Mouse (Mus musculus): ENCODE results near the gene 2700097O09Rik. TPM values are rescaled to one million over a fixed set of nuclear protein-coding genes. Genes with fewer than 3 reads are reported as not detected.

Gene 2700097O09Rik
- polyA plus RNA-seq, 1 experiment from 2014 or later, result 34.6 TPM

- Histone ChIP-seq H3K9ac (no peak overlapping the region), H3K27ac (replicated peaks) (no peak overlapping the region), H3K4me2 (replicated peaks) (no peak overlapping the region), H3K27me3 (no peaks in the 10 kb centered on the region), H3K4me3 (replicated peaks) (no peak overlapping the region), H3K36me3 (no peaks in the 10 kb centered on the region), H3K4me1 (no peaks in the 10 kb centered on the region), H3K9me3 (replicated peaks) (no peaks in the 10 kb centered on the region)
- no peak for ATAC-seq (ENCODE audit: insufficient number of reproducible peaks, low FRiP score, low TSS enrichment, low read depth)
- 26% methylated on average over 3 of the region's 3 CpGs for WGBS
Measured at GRCm38 (mm10) chr12:55027088-55027487, 52.8 kb downstream of the 2700097O09Rik start.

GRCm38 (mm10) chr12:55023284-55023683, 56.6 kb downstream of the 2700097O09Rik start:
- no peak overlapping the region for H3K4me3 ChIP-seq (replicated peaks)
- no peak for ATAC-seq (ENCODE audit: insufficient number of reproducible peaks, low FRiP score, low TSS enrichment, low read depth)
- no peaks in the 10 kb centered on the region for H3K27me3 ChIP-seq
- H3K4me1 ChIP-seq, result no peaks in the 10 kb centered on the region
- H3K36me3 ChIP-seq, result no peaks in the 10 kb centered on the region
- WGBS, result 69% methylated on average over 2 of the region's 2 CpGs
- no peaks in the 10 kb centered on the region for H3K9me3 ChIP-seq (replicated peaks)
- no peak overlapping the region for H3K27ac ChIP-seq (replicated peaks)
- no peak overlapping the region for H3K9ac ChIP-seq
- no peak overlapping the region for H3K4me2 ChIP-seq (replicated peaks)

GRCm38 (mm10) chr12:55019421-55019877, 60.5 kb downstream of the 2700097O09Rik start:
- no peak for ATAC-seq (ENCODE audit: insufficient number of reproducible peaks, low FRiP score, low TSS enrichment, low read depth)
- WGBS, result 84% methylated on average over 7 of the region's 7 CpGs

GRCm38 (mm10) chr12:55017119-55017721, 62.7 kb downstream of the 2700097O09Rik start:
- peak; percentile 65 for ATAC-seq (ENCODE audit: insufficient number of reproducible peaks, low FRiP score, low TSS enrichment, low read depth)

More at GRCm38 (mm10) chr12:55019421-55019877, 60.5 kb downstream of the 2700097O09Rik start:
- H3K27ac ChIP-seq (replicated peaks), result no peak overlapping the region
- H3K27me3 ChIP-seq, result no peaks in the 10 kb centered on the region
- no peak overlapping the region for H3K4me2 ChIP-seq (replicated peaks)
- no peak overlapping the region for H3K4me3 ChIP-seq (replicated peaks)
- H3K9ac ChIP-seq, result no peak overlapping the region
- H3K36me3 ChIP-seq, result no peaks in the 10 kb centered on the region
- no peaks in the 10 kb centered on the region for H3K9me3 ChIP-seq (replicated peaks)
- no peaks in the 10 kb centered on the region for H3K4me1 ChIP-seq

GRCm38 (mm10) chr12:55016339-55017118, 63.4 kb downstream of the 2700097O09Rik start:
- ATAC-seq (ENCODE audit: insufficient number of reproducible peaks, low FRiP score, low TSS enrichment, low read depth), result no peak
- no peaks in the 10 kb centered on the region for H3K9me3 ChIP-seq (replicated peaks)
- H3K9ac ChIP-seq, result no peak overlapping the region
- no peaks in the 10 kb centered on the region for H3K27me3 ChIP-seq
- WGBS, result 61% methylated on average over 8 of the region's 8 CpGs
- H3K36me3 ChIP-seq, result no peaks in the 10 kb centered on the region
- no peaks in the 10 kb centered on the region for H3K4me1 ChIP-seq
- H3K4me2 ChIP-seq (replicated peaks), result no peak overlapping the region
- no peak overlapping the region for H3K27ac ChIP-seq (replicated peaks)
- no peak overlapping the region for H3K4me3 ChIP-seq (replicated peaks)

More at GRCm38 (mm10) chr12:55017119-55017721, 62.7 kb downstream of the 2700097O09Rik start:
- Histone ChIP-seq H3K4me2 (replicated peaks) (no peak overlapping the region), H3K27me3 (no peaks in the 10 kb centered on the region), H3K4me3 (replicated peaks) (no peak overlapping the region), H3K9me3 (replicated peaks) (no peaks in the 10 kb centered on the region), H3K4me1 (no peaks in the 10 kb centered on the region), H3K27ac (replicated peaks) (no peak overlapping the region), H3K36me3 (no peaks in the 10 kb centered on the region), H3K9ac (no peak overlapping the region)
- WGBS, result 44% methylated on average over 9 of the region's 9 CpGs

GRCm38 (mm10) chr12:55015428-55015827, 64.5 kb downstream of the 2700097O09Rik start:
- no peaks in the 10 kb centered on the region for H3K27me3 ChIP-seq
- H3K9me3 ChIP-seq (replicated peaks), result no peaks in the 10 kb centered on the region
- H3K4me1 ChIP-seq, result no peaks in the 10 kb centered on the region
- H3K9ac ChIP-seq, result no peak overlapping the region
- H3K4me3 ChIP-seq (replicated peaks), result no peak overlapping the region
- 28% methylated on average over 5 of the region's 5 CpGs for WGBS
- no peaks in the 10 kb centered on the region for H3K36me3 ChIP-seq
- ATAC-seq (ENCODE audit: insufficient number of reproducible peaks, low FRiP score, low TSS enrichment, low read depth), result no peak
- no peak overlapping the region for H3K4me2 ChIP-seq (replicated peaks)
- no peak overlapping the region for H3K27ac ChIP-seq (replicated peaks)

- Histone ChIP-seq H3K4me2 (replicated peaks) (no peak within 1 kb of the TSS), H3K36me3 (no peaks in the 10 kb centered on the region), H3K4me1 (no peaks in the 10 kb centered on the region), H3K9me3 (replicated peaks) (no peaks in the 10 kb centered on the region), H3K4me3 (replicated peaks) (no peak within 1 kb of the TSS), H3K27me3 (no peaks in the 10 kb centered on the region), H3K27ac (replicated peaks) (no peak within 1 kb of the TSS), H3K9ac (no peak within 1 kb of the TSS)
- ATAC-seq (ENCODE audit: insufficient number of reproducible peaks, low FRiP score, low TSS enrichment, low read depth), result no peak
- WGBS, result 82% methylated on average over 6 of the region's 6 CpGs
Measured at GRCm38 (mm10) chr12:55013626-55014398, 66.1 kb downstream of the 2700097O09Rik start, which contains the start of gene Baz1a. Gene Baz1a, minus strand, starts transcription at chr12:55014348.

- no peak for ATAC-seq (ENCODE audit: insufficient number of reproducible peaks, low FRiP score, low TSS enrichment, low read depth)
- H3K4me2 ChIP-seq (replicated peaks), result no peak overlapping the region
- WGBS, result 82% methylated on average over 1 of the region's 1 CpGs
Measured at GRCm38 (mm10) chr12:55013031-55013430, 66.9 kb downstream of the 2700097O09Rik start.

GRCm38 (mm10) chr12:55007361-55008008, 72.4 kb downstream of the 2700097O09Rik start:
- WGBS, result 79% methylated on average over 14 of the region's 14 CpGs
- no peak for ATAC-seq (ENCODE audit: insufficient number of reproducible peaks, low FRiP score, low TSS enrichment, low read depth)

More at GRCm38 (mm10) chr12:55013031-55013430, 66.9 kb downstream of the 2700097O09Rik start:
- Histone ChIP-seq H3K9ac (no peak overlapping the region), H3K27me3 (no peaks in the 10 kb centered on the region), H3K36me3 (no peaks in the 10 kb centered on the region), H3K4me3 (replicated peaks) (no peak overlapping the region), H3K4me1 (no peaks in the 10 kb centered on the region), H3K9me3 (replicated peaks) (no peaks in the 10 kb centered on the region), H3K27ac (replicated peaks) (no peak overlapping the region)

GRCm38 (mm10) chr12:55006071-55006470, 73.8 kb downstream of the 2700097O09Rik start:
- H3K9ac ChIP-seq, result no peak overlapping the region
- no peaks in the 10 kb centered on the region for H3K27me3 ChIP-seq
- no peak overlapping the region for H3K4me2 ChIP-seq (replicated peaks)
- WGBS, result 91% methylated on average over 7 of the region's 7 CpGs
- H3K9me3 ChIP-seq (replicated peaks), result no peaks in the 10 kb centered on the region
- no peaks in the 10 kb centered on the region for H3K36me3 ChIP-seq
- ATAC-seq (ENCODE audit: insufficient number of reproducible peaks, low FRiP score, low TSS enrichment, low read depth), result no peak
- H3K27ac ChIP-seq (replicated peaks), result no peak overlapping the region
- H3K4me3 ChIP-seq (replicated peaks), result no peak overlapping the region
- no peaks in the 10 kb centered on the region for H3K4me1 ChIP-seq

More at GRCm38 (mm10) chr12:55007361-55008008, 72.4 kb downstream of the 2700097O09Rik start:
- no peak overlapping the region for H3K27ac ChIP-seq (replicated peaks)
- H3K4me1 ChIP-seq, result no peaks in the 10 kb centered on the region
- no peaks in the 10 kb centered on the region for H3K9me3 ChIP-seq (replicated peaks)
- H3K4me2 ChIP-seq (replicated peaks), result no peak overlapping the region
- H3K36me3 ChIP-seq, result no peaks in the 10 kb centered on the region
- H3K9ac ChIP-seq, result no peak overlapping the region
- no peak overlapping the region for H3K4me3 ChIP-seq (replicated peaks)
- H3K27me3 ChIP-seq, result no peaks in the 10 kb centered on the region
